Mouse (Mus musculus) right cerebral cortex, postnatal 4 days (tissue): ENCODE measurements at regions not wholly inside any gene's neighbourhood (a gene's known extent, or its start where the extent isn't known, plus 50 kb on each side); places are given as distances from the start of the nearest gene placed in this dataset.
A peak's percentile ranks its signal among the peaks of the same experiment; 100 is the strongest.

Experiments used
- DNase-seq: peaks from one replicate; pipeline ENCODE4 v3.0.0-alpha.2; 2022

DNA sequence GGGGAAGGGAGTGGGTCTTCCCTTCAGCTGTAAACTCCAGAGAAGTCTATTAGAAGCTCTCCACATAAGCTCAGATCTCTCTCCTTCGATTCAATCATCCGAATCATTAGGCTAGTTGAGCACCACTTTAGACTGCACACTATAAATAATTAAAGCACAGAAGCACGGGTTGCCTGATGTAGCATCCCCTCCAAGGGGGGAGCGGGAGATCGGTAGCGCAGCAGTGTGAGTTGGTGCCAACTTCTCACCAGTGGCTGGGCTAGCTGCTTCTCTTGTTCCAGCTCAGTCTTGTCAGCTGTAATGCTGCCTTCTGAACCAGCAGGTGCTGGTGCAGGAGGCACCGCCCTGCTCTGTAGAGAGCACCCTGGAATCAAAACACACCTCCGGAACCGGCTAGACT, 78.6 kb downstream of the A830031A19Rik start:
- DNase-seq = no peak

- DNase-seq = no peak
Observed at GRCm38 (mm10) chr11:23994160-23994559, 80.7 kb downstream of the A830031A19Rik start.

- no peak for DNase-seq
Observed at GRCm38 (mm10) chr11:23987532-23988450, 87.1 kb downstream of the A830031A19Rik start.

- DNase-seq = no peak
Observed at GRCm38 (mm10) chr11:23985231-23985630, 89.6 kb downstream of the A830031A19Rik start.

DNA sequence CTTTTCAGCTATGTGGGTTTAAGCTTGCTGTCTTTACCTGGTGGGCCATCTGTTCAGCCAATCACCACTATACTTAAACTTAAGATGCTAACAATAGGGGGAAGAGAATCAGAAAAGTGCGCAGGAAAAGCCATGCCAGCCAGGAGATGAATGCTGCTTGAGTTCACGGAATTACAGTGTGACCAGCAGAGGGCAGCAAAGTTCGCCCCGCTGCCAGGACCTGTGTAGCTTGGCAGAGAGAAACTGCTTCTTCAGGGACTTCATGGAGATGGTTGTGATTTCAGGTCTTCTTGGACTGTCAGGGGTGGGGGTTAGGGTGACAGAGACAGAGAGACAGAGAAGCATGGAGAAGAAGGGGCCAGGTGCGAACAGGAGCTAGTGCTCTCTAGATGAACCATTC, 84.3 kb upstream of the Papolg start:
- DNase-seq = peak; percentile 84

DNA sequence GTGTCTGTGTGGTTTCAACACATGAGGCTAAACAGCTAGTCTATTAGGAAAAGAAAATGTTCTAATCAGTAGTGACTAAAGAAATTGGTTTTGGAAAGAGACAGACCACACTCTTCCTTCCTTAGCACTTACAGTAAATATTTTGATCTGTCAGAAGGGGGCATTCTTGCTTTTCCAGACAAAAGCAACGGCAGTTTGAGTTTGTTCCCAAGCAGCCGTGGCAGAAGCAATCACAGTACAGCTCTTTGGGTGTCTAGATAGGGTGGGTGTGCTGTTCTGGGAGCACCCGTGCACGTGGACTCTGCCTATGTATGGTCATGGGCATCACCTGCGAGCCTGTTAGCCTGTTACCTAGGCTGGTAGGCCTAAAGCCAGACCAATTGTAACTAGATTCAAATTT, 83.2 kb upstream of the Papolg start:
- peak; percentile 6 for DNase-seq

DNA sequence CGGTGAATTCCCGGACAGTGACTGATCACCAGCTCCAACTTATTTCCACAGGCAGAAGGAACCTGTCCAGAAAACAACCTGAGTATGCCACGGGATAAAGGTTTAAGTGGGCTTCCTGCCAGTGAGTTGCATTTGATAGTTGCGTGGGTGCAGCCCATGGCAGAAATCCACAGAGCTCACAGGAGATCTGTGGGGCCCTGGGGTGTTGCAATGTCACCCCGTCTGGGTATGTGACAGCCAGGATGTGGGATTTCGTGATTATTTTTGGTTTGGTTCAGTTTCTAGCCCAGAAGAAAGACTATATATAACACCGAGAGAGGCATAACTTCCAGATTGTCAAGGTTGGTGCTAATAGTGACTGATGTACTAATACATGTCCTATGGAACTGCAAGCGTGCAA, 82.0 kb upstream of the Papolg start:
- no peak for DNase-seq

DNA sequence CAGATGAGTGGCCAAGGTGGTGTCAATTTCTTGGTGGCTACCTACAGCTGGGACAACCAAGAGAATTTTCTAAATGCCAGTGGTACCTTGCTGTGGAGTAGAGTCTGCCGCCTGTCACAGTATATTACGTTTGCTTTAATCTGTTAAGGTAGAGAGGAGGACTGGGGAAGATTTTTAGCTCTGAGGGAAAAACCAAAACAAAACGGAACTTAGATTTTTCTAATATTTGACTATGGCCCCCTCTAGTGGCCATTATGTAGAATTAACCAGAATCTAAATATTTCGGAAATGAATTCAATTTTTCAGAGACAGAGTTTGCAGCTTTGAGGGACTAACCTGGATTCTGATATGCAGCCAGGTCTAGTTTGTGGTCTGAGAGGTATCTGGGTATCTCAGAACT, 59.3 kb upstream of the Papolg start:
- DNase-seq = no peak

DNA sequence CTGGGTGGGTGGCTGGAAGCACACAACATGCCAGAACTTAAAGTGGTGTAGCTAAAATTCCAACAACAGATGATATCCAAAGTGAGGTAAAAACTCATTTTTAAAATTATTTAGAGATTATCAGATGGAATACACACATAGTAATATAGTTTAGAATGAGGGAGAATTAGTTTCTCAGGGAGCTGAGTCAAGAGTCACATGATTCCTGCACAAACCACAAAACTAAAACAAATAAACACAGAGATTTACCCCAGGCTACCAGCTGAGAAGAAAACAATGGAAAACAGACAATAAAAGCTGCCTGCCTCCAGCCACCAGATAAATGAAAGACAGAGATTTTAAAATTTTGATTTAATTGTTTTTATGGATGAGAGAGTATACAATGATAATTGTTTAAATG, 50.9 kb upstream of the Papolg start:
- DNase-seq = no peak
